Mouse (Mus musculus) small intestine, adult 2 months (tissue): ENCODE results near the gene Camk2b. TPM values are rescaled to one million over a fixed set of nuclear protein-coding genes. Genes with fewer than 3 reads are reported as not detected.

ENCODE experiments used
- H3K27ac ChIP-seq: fragments of 200-500 bp; 2 replicates; pipeline ENCODE4 v1.5.1; 2012; ENCODE audit warnings: low read depth, low read length, control low read depth, inconsistent platforms; ENCODE audit not compliant: insufficient read depth
- H3K27me3 ChIP-seq: fragments of 200-500 bp; 2 replicates; pipeline ENCODE4 v1.6.1; 2012; ENCODE audit warnings: mild to moderate bottlenecking, moderate library complexity, low read length, inconsistent platforms; ENCODE audit not compliant: control insufficient read depth, insufficient read depth
- H3K36me3 ChIP-seq: fragments of 200-500 bp; 2 replicates; pipeline ENCODE4 v1.6.1; 2012; ENCODE audit warnings: mild to moderate bottlenecking, low read length, control low read depth, inconsistent platforms; ENCODE audit not compliant: control insufficient read depth, insufficient read depth
- H3K4me1 ChIP-seq: fragments of 200-500 bp; 2 replicates; pipeline ENCODE4 v1.6.1; 2012; ENCODE audit warnings: low read length, inconsistent platforms, mixed read lengths; ENCODE audit not compliant: control insufficient read depth, insufficient read depth, insufficient read length
- H3K4me3 ChIP-seq: fragments of 200-500 bp; 2 replicates; pipeline ENCODE4 v1.5.1; 2012; ENCODE audit warnings: low read depth, mild to moderate bottlenecking, control low read depth, inconsistent platforms, low read length, moderate library complexity
- CTCF ChIP-seq: fragments of 200-500 bp; IDR thresholded peaks from 2 replicates; pipeline ENCODE4 v1.5.1; 2012; ENCODE audit warnings: low read depth, mild to moderate bottlenecking, control low read depth, inconsistent platforms, low read length, moderate library complexity, mixed read lengths; ENCODE audit not compliant: insufficient replicate concordance, insufficient read length; ENCODE audit errors: extremely low read depth
- POLR2A ChIP-seq: fragments of 200-500 bp; IDR thresholded peaks from 2 replicates; pipeline ENCODE4 v1.6.1; 2012; ENCODE audit warnings: low read depth, mild to moderate bottlenecking, control low read depth, inconsistent platforms, low read length, moderate library complexity
- WGBS: fragments of 180-500 bp; shearing (Covaris S2); methylation state at CpG from one replicate; pipeline ENCODE4 v1.1.7; 2018; 5-methylcytosine and 5-hydroxymethylcytosine counted together
- polyA plus RNA-seq: library from polyadenylated mRNA; depleted of rRNA; stranded (reverse); fragments of >200 nt; gene quantifications from 2 replicates; pipeline ENCODE4 v1.2.3, GENCODE M21; 2012

The Camk2b gene
- polyA plus RNA-seq, 1 experiment: 8.1 TPM

GRCm38 (mm10) chr11:5971202-5971601 is 95.0 kb downstream of the Camk2b start:
- WGBS: 75% methylated on average over 7 of the region's 7 CpGs
- peaks cover 27% of the 10 kb centered on the region for H3K36me3 ChIP-seq

GRCm38 (mm10) chr11:5968223-5968622 is 97.9 kb downstream of the Camk2b start:
- H3K36me3 ChIP-seq: peaks cover 51% of the 10 kb centered on the region
- no peak overlapping the region for H3K4me3 ChIP-seq
- H3K4me1 ChIP-seq: no peaks in the 10 kb centered on the region
- no peaks in the 10 kb centered on the region for H3K27me3 ChIP-seq
- H3K27ac ChIP-seq: no peak overlapping the region
- 78% methylated on average over 6 of the region's 6 CpGs for WGBS
- TF ChIP-seq POLR2A (no peak), CTCF (no peak)

More at GRCm38 (mm10) chr11:5971202-5971601, 95.0 kb downstream of the Camk2b start:
- Histone ChIP-seq H3K27me3 (no peaks in the 10 kb centered on the region), H3K27ac (no peak overlapping the region), H3K4me1 (no peaks in the 10 kb centered on the region), H3K4me3 (no peak overlapping the region)
- TF ChIP-seq POLR2A (no peak), CTCF (no peak)

- H3K4me3 ChIP-seq: no peak overlapping the region
- 69% methylated on average over 3 of the region's 3 CpGs for WGBS
- no peak for TF ChIP-seq CTCF
- no peak for TF ChIP-seq POLR2A
- H3K36me3 ChIP-seq: peaks cover 64% of the 10 kb centered on the region
- no peaks in the 10 kb centered on the region for H3K4me1 ChIP-seq
- H3K27me3 ChIP-seq: no peaks in the 10 kb centered on the region
- no peak overlapping the region for H3K27ac ChIP-seq
These were observed 99.4 kb downstream of the Camk2b start for GRCm38 (mm10) chr11:5966751-5967150.

- WGBS: 93% methylated on average over 11 of the region's 11 CpGs
- Histone ChIP-seq H3K4me3 (no peak overlapping the region), H3K27ac (no peak overlapping the region), H3K4me1 (no peaks in the 10 kb centered on the region), H3K36me3 (peaks cover 71% of the 10 kb centered on the region), H3K27me3 (no peaks in the 10 kb centered on the region)
- TF ChIP-seq CTCF (no peak), POLR2A (no peak)
These were observed 100.3 kb downstream of the Camk2b start for GRCm38 (mm10) chr11:5965865-5966264.

- peaks cover 56% of the 10 kb centered on the region for H3K36me3 ChIP-seq
- TF ChIP-seq POLR2A (no peak), CTCF (no peak)
- 69% methylated on average over 2 of the region's 2 CpGs for WGBS
These were observed 106.1 kb downstream of the Camk2b start for GRCm38 (mm10) chr11:5960051-5960450.

GRCm38 (mm10) chr11:5955546-5956276 is 110.5 kb downstream of the Camk2b start, which contains the start of gene Ykt6:
Gene Ykt6, plus strand, starts transcription at chr11:5955693.
- no peak for TF ChIP-seq CTCF
- peak; percentile 91; the same call in 1 of the 2 replicates for TF ChIP-seq POLR2A
- H3K36me3 ChIP-seq: peaks cover 15% of the 10 kb centered on the region
- H3K4me3 ChIP-seq: peak within 1 kb of the TSS; percentile 87
- peak within 1 kb of the TSS; percentile 96 for H3K27ac ChIP-seq
- H3K4me1 ChIP-seq: peaks cover 13% of the 10 kb centered on the region; the same call in 1 of the 2 replicates
- H3K27me3 ChIP-seq: no peaks in the 10 kb centered on the region
- under 1% methylated on average over 71 of the region's 71 CpGs for WGBS

More at GRCm38 (mm10) chr11:5960051-5960450, 106.1 kb downstream of the Camk2b start:
- Histone ChIP-seq H3K4me3 (no peak overlapping the region), H3K27me3 (no peaks in the 10 kb centered on the region), H3K27ac (no peak overlapping the region), H3K4me1 (peaks cover 10% of the 10 kb centered on the region; the same call in 1 of the 2 replicates)

GRCm38 (mm10) chr11:5954965-5955504 is 111.1 kb downstream of the Camk2b start:
- Histone ChIP-seq H3K4me3 (peak overlapping the region; percentile 87), H3K27me3 (no peaks in the 10 kb centered on the region), H3K4me1 (peaks cover 13% of the 10 kb centered on the region; the same call in 1 of the 2 replicates), H3K36me3 (peaks cover 9% of the 10 kb centered on the region), H3K27ac (peak overlapping the region; percentile 96)
- TF ChIP-seq CTCF (peak; percentile 59; the same call in 1 of the 2 replicates), POLR2A (no peak)
- WGBS: 2% methylated on average over 7 of the region's 7 CpGs
